Comparison of ENCODE assay signal across 16 mouse cellular contexts in genomic region chr14:27778982-27779701, GRCm38 (mm10).
"Had no signal": no experiment of that assay in that cellular context is flagged by ENCODE, and none has a peak within 500 bp of the region (broad histone marks: within the 10 kb centered on the region; RNA-seq: fewer than 3 reads in every experiment).

No protein-coding gene starts in this region.

- H3K27ac ChIP-seq: kidney, embryonic 15.5 days; limb, embryonic 10.5 days; limb, embryonic 13.5 days; stomach, postnatal 0 days had no signal

- H3K36me3 ChIP-seq: kidney, embryonic 15.5 days; limb, embryonic 10.5 days; limb, embryonic 13.5 days had no signal

- H3K4me2 ChIP-seq: kidney, embryonic 15.5 days; limb, embryonic 13.5 days; midbrain, embryonic 11.5 days had no signal

- H3K9me3 ChIP-seq: kidney, embryonic 15.5 days; limb, embryonic 10.5 days; limb, embryonic 13.5 days had no signal

- H3K27me3 ChIP-seq: kidney, embryonic 15.5 days; limb, embryonic 13.5 days had no signal

- H3K4me3 ChIP-seq: kidney, embryonic 15.5 days; limb, embryonic 10.5 days; limb, embryonic 13.5 days had no signal

- H3K4me1 ChIP-seq: kidney, embryonic 15.5 days; limb, embryonic 10.5 days had no signal

- H3K9ac ChIP-seq: kidney, embryonic 15.5 days; limb, embryonic 13.5 days had no signal

- DNase-seq: kidney, adult 11 months; kidney, adult 8-10 months; kidney, postnatal 10 days; kidney, postnatal 36 days; layer of hippocampus, postnatal 36 days; lung, adult 2 months; lung, postnatal 14 days; lung, postnatal 4 days; thymus, adult 2 months; thymus, postnatal 14 days; thymus, postnatal 4 days had no signal
